Mouse (Mus musculus) heart, adult 8-10 months (tissue): ENCODE measurements around the gene Spag16. TPM values are rescaled to one million over a fixed set of nuclear protein-coding genes. Genes with fewer than 3 reads are reported as not detected.
A peak's percentile ranks its signal among the peaks of the same experiment; 100 is the strongest.

Source experiments
- DNase-seq: peaks from one replicate; pipeline ENCODE4 v3.0.0; 2022; ENCODE audit warnings: low spot score
- total RNA-seq, 4 experiments: library from RNA; stranded (reverse); gene quantifications; 2 replicates each; pipeline ENCODE4 v1.2.4; 2022

The Spag16 gene
- total RNA-seq, 4 experiments from 2014 or later: not detected

- DNase-seq: no peak
These were observed 615.7 kb downstream of the Spag16 start for GRCm38 (mm10) chr1:70442209-70443080.

DNA sequence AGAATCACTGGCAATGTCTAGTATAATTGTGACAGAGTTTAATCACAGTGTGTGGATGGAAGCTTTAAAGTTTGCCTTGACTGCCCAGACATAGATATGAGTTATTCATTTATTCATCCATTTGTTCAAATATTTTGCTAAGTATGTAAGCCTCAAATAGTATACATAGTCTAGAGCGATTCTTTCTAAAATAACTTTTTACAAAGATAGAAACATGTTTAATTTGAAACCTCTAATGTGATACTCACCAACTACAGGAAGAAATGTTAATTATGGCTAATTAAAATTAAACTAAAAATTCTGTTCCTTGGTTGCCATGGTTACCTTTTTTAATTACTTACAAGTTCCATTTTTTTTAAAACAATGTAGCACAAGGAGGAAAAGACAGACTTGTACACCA lies 653.1 kb downstream of the Spag16 start:
- no peak for DNase-seq

DNA sequence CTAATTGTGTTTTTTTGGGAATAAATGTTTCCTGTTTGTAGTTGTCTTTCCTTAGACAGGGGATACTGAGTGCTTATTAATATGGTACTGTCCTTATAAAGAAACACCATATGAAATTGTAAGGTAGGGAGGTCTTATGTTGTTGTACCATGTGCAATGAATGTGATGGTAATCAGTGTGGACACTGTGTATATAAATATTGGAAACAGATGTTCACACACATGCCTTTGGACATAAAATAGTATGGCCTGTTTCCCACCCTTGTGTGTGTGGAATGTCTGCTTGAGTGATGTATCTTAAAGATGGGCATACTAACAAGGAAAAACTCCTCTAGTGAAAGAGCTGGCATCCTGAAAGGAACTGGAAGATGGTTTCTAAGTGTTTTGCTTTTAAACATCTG lies 692.1 kb downstream of the Spag16 start:
- no peak for DNase-seq

GRCm38 (mm10) chr1:70527134-70527533 lies 700.4 kb downstream of the Spag16 start:
- no peak for DNase-seq

DNA sequence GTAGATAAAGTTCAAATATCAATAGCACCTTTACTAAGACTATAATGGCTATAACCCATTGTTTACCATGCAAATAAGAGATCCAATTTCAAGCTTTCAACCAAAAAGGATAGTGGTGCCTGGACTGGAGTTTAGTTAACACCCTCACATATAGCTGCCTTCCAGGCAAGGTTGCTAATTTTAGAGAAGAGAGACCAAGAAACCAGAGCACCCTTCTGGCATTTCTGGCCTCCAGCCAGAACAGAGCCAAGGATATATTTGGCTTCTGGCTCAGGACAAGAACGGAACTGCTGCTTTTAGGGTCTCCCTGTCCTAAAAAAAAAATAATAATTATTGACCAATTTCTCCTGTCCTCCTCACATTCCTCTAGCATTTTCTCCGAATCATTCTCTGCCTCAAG lies 703.0 kb downstream of the Spag16 start:
- peak; percentile 12 for DNase-seq

DNA sequence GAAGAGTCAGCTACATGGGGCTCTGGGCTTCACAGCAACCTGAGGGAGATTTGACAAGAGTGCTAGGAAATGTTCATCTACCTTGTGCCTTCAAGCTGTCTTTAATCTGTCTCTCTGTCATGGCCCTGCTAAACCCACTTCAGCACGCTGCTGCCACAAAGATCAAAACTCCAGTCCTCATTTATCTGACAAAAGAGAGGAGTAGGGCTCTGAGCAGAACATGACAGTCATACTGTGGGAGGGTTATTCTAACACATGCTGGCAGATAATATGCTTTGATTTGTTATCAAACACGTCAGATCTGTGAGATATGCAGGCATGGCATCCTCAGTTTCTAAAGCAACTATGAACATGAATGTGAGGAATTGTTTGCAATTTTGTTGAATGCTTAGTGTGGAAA lies 725.1 kb downstream of the Spag16 start:
- DNase-seq: no peak

DNA sequence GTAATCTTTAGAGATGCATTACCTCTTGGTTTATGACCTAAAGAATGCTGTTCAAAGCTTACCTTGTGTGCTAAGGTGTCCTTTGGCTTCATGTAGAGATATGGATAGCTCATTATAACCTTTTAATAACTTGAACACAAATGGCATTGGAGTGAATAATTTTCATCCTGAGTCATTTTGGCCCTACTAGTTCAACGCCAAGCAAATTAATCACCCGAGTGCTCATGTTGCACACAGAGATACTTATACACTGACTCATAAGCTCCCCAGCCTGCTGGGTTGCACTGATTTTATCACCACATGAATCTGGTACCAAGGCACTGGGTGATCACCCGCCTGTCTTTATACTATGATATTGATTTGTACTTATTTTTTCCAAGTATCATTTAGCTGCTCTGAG lies 795.0 kb downstream of the Spag16 start:
- no peak for DNase-seq

GRCm38 (mm10) chr1:70624803-70625460 lies 798.2 kb downstream of the Spag16 start:
- DNase-seq: no peak

GRCm38 (mm10) chr1:70652719-70653118 lies 825.9 kb downstream of the Spag16 start:
- no peak for DNase-seq

DNA sequence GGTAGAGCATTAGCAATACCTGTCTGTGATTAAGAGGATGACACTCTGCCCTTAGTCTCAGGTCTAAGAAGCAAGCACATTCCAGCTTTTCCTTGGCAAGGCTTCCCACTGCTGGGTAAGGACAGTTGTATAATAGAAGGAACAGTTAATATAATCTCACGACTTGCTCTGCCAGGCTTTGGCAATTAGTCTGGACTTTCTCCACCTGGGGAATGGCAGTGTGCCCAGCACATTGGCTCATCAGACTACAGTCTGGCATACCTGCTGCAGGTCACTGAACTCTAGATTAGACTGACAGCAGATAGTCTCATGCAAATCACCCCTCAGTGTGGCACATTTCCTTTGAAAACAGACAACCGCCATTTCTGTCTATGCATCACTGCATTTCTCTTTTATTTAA lies 865.8 kb downstream of the Spag16 start:
- no peak for DNase-seq

GRCm38 (mm10) chr1:70700270-70700669 lies 873.5 kb downstream of the Spag16 start:
- no peak for DNase-seq

- DNase-seq: peak; percentile 5
These were observed 877.2 kb downstream of the Spag16 start for GRCm38 (mm10) chr1:70703934-70704333.

DNA sequence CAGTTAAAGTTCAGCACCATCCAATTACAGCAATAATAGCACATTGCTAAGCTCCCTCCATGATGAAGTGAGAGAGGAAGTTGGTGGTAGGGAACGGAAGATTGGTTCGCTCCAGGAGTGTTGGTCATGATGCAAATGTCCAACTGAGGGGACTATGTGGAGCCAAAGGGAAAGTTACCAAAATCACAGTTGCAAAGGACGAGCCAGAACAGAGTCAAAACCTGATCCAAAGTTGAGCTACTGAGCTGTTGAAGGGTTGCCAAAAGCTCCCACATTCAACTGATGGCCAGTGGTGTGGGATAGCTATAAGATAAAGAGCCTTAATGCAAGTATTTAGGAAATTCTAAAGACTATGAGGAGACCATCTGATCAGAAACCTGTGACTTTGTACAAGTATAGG lies 879.1 kb downstream of the Spag16 start:
- DNase-seq: no peak

GRCm38 (mm10) chr1:70725045-70725444 lies 898.3 kb downstream of the Spag16 start:
- DNase-seq: no peak

DNA sequence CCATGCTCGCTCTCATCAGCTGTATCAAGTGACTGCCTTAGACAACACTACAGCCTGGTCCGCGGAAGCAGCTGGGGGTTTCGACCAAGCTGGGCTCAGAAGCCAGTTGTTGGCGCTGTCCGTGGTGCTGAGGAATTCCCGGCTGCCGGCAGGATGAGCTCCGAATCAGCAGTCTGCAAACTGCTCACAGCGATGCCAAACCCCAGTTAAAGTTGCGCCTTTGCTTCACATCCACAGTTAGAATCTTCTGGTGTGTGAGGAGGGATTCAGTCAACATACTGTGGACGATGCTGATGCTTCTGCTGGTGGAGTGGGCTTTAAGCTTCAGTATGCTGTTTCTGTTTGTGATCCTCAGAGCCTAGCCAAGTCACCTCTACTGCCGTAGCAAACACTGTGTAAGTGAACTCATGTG lies 898.9 kb downstream of the Spag16 start, which contains the start of gene Vwc2l:
Vwc2l (plus strand) TSS at position 61 of the 412 bp plus-strand sequence.
- DNase-seq: peak; percentile 17

Other genes starting within 250 kb of the Spag16 start
- gene Ikzf2, start 139.7 kb upstream of the Spag16 start, total RNA-seq: 1 to 10 TPM; 5.8 to 8.6 (median 7.7) TPM